Mouse (Mus musculus): ENCODE data around the gene Podxl2. TPM values are rescaled to one million over a fixed set of nuclear protein-coding genes. Genes with fewer than 3 reads are reported as not detected.

Podxl2 gene
- polyA plus RNA-seq, 1 experiment = not detected

- no peak overlapping the region for H3K27ac ChIP-seq (ENCODE audit: insufficient read depth, low read depth, low read length)
- peaks cover 5% of the 10 kb centered on the region for H3K4me1 ChIP-seq (ENCODE audit: control insufficient read depth, insufficient read depth, low read length)
- no peak for TF ChIP-seq POLR2A (IDR thresholded peaks at IDR 0.05; ENCODE audit: insufficient read depth, low read depth, low read length)
- no peak for TF ChIP-seq CTCF (IDR thresholded peaks at IDR 0.05; ENCODE audit: insufficient read depth, low read depth, low read length)
- H3K4me3 ChIP-seq (ENCODE audit: insufficient read depth, low read depth, low read length) = no peak overlapping the region
- WGBS = 90% methylated on average over 6 of the region's 6 CpGs
Measured at GRCm38 (mm10) chr6:88895943-88896342, 21.1 kb upstream of the Podxl2 start.

- WGBS = 38% methylated on average over 5 of the region's 5 CpGs
Measured at GRCm38 (mm10) chr6:88893559-88893958, 18.7 kb upstream of the Podxl2 start.

GRCm38 (mm10) chr6:88890832-88891231 is 16.0 kb upstream of the Podxl2 start:
- no peak for TF ChIP-seq POLR2A (IDR thresholded peaks at IDR 0.05; ENCODE audit: insufficient read depth, low read depth, low read length)
- TF ChIP-seq CTCF (IDR thresholded peaks at IDR 0.05; ENCODE audit: insufficient read depth, low read depth, low read length) = no peak
- Histone ChIP-seq H3K27ac (ENCODE audit: insufficient read depth, low read depth, low read length) (no peak overlapping the region), H3K4me1 (ENCODE audit: control insufficient read depth, insufficient read depth, low read length) (no peaks in the 10 kb centered on the region), H3K4me3 (ENCODE audit: insufficient read depth, low read depth, low read length) (no peak overlapping the region)
- 92% methylated on average over 7 of the region's 7 CpGs for WGBS

More at GRCm38 (mm10) chr6:88893559-88893958, 18.7 kb upstream of the Podxl2 start:
- no peak for TF ChIP-seq POLR2A (IDR thresholded peaks at IDR 0.05; ENCODE audit: insufficient read depth, low read depth, low read length)
- peak; percentile 61; the same call in 1 of the 2 replicates for TF ChIP-seq CTCF (IDR thresholded peaks at IDR 0.05; ENCODE audit: insufficient read depth, low read depth, low read length)
- Histone ChIP-seq H3K27ac (ENCODE audit: insufficient read depth, low read depth, low read length) (no peak overlapping the region), H3K4me3 (ENCODE audit: insufficient read depth, low read depth, low read length) (no peak overlapping the region), H3K4me1 (ENCODE audit: control insufficient read depth, insufficient read depth, low read length) (peaks cover 5% of the 10 kb centered on the region)

GRCm38 (mm10) chr6:88889410-88890042 is 14.7 kb upstream of the Podxl2 start:
- TF ChIP-seq POLR2A (IDR thresholded peaks at IDR 0.05; ENCODE audit: insufficient read depth, low read depth, low read length) = no peak
- TF ChIP-seq CTCF (IDR thresholded peaks at IDR 0.05; ENCODE audit: insufficient read depth, low read depth, low read length) = no peak

GRCm38 (mm10) chr6:88886417-88886967 is 11.6 kb upstream of the Podxl2 start:
- 63% methylated on average over 2 of the region's 2 CpGs for WGBS
- Histone ChIP-seq H3K27ac (ENCODE audit: insufficient read depth, low read depth, low read length) (no peak overlapping the region), H3K4me1 (ENCODE audit: control insufficient read depth, insufficient read depth, low read length) (no peaks in the 10 kb centered on the region), H3K4me3 (ENCODE audit: insufficient read depth, low read depth, low read length) (no peak overlapping the region)
- TF ChIP-seq CTCF (IDR thresholded peaks at IDR 0.05; ENCODE audit: insufficient read depth, low read depth, low read length) (no peak), POLR2A (IDR thresholded peaks at IDR 0.05; ENCODE audit: insufficient read depth, low read depth, low read length) (no peak)

More at GRCm38 (mm10) chr6:88889410-88890042, 14.7 kb upstream of the Podxl2 start:
- WGBS = 94% methylated on average over 13 of the region's 13 CpGs
- no peaks in the 10 kb centered on the region for H3K4me1 ChIP-seq (ENCODE audit: control insufficient read depth, insufficient read depth, low read length)
- H3K4me3 ChIP-seq (ENCODE audit: insufficient read depth, low read depth, low read length) = no peak overlapping the region
- no peak overlapping the region for H3K27ac ChIP-seq (ENCODE audit: insufficient read depth, low read depth, low read length)

GRCm38 (mm10) chr6:88885644-88886416 is 11.0 kb upstream of the Podxl2 start:
- Histone ChIP-seq H3K27ac (ENCODE audit: insufficient read depth, low read depth, low read length) (no peak overlapping the region), H3K4me1 (ENCODE audit: control insufficient read depth, insufficient read depth, low read length) (no peaks in the 10 kb centered on the region), H3K4me3 (ENCODE audit: insufficient read depth, low read depth, low read length) (no peak overlapping the region)
- 91% methylated on average over 12 of the region's 12 CpGs for WGBS
- no peak for TF ChIP-seq CTCF (IDR thresholded peaks at IDR 0.05; ENCODE audit: insufficient read depth, low read depth, low read length)
- TF ChIP-seq POLR2A (IDR thresholded peaks at IDR 0.05; ENCODE audit: insufficient read depth, low read depth, low read length) = no peak

- no peaks in the 10 kb centered on the region for H3K4me1 ChIP-seq (ENCODE audit: control insufficient read depth, insufficient read depth, low read length)
- H3K27ac ChIP-seq (ENCODE audit: insufficient read depth, low read depth, low read length) = no peak overlapping the region
- TF ChIP-seq CTCF (IDR thresholded peaks at IDR 0.05; ENCODE audit: insufficient read depth, low read depth, low read length) (no peak), POLR2A (IDR thresholded peaks at IDR 0.05; ENCODE audit: insufficient read depth, low read depth, low read length) (no peak)
- WGBS = 95% methylated on average over 17 of the region's 17 CpGs
- no peak overlapping the region for H3K4me3 ChIP-seq (ENCODE audit: insufficient read depth, low read depth, low read length)
Measured at GRCm38 (mm10) chr6:88884690-88885089, 9.8 kb upstream of the Podxl2 start.

GRCm38 (mm10) chr6:88884195-88884594 is 9.4 kb upstream of the Podxl2 start:
- 98% methylated on average over 10 of the region's 10 CpGs for WGBS
- Histone ChIP-seq H3K4me3 (ENCODE audit: insufficient read depth, low read depth, low read length) (no peak overlapping the region), H3K27ac (ENCODE audit: insufficient read depth, low read depth, low read length) (no peak overlapping the region), H3K4me1 (ENCODE audit: control insufficient read depth, insufficient read depth, low read length) (no peaks in the 10 kb centered on the region)
- TF ChIP-seq POLR2A (IDR thresholded peaks at IDR 0.05; ENCODE audit: insufficient read depth, low read depth, low read length) = no peak
- no peak for TF ChIP-seq CTCF (IDR thresholded peaks at IDR 0.05; ENCODE audit: insufficient read depth, low read depth, low read length)

- 39% methylated on average over 7 of the region's 7 CpGs for WGBS
- no peaks in the 10 kb centered on the region for H3K4me1 ChIP-seq (ENCODE audit: control insufficient read depth, insufficient read depth, low read length)
- no peak overlapping the region for H3K27ac ChIP-seq (ENCODE audit: insufficient read depth, low read depth, low read length)
- no peak overlapping the region for H3K4me3 ChIP-seq (ENCODE audit: insufficient read depth, low read depth, low read length)
- TF ChIP-seq CTCF (IDR thresholded peaks at IDR 0.05; ENCODE audit: insufficient read depth, low read depth, low read length) = no peak
- no peak for TF ChIP-seq POLR2A (IDR thresholded peaks at IDR 0.05; ENCODE audit: insufficient read depth, low read depth, low read length)
Measured at GRCm38 (mm10) chr6:88881334-88881733, 6.5 kb upstream of the Podxl2 start.

All from olfactory bulb, adult 2 months (tissue).